Mouse (Mus musculus) megakaryocyte, embryonic 14.5 days (primary cell): ENCODE data around the gene Nus1. TPM values are rescaled to one million over a fixed set of nuclear protein-coding genes. Genes with fewer than 3 reads are reported as not detected.

Experiments
- H3K27me3 ChIP-seq: replicated peaks from 2 replicates; pipeline ENCODE3; 2012; ENCODE audit warnings: inconsistent platforms
- H3K36me3 ChIP-seq: replicated peaks from 2 replicates; pipeline ENCODE3; 2012; ENCODE audit warnings: low read length, inconsistent platforms, mixed read lengths
- H3K4me1 ChIP-seq: 2 replicates; pipeline ENCODE4 v1.6.1; 2012; ENCODE audit warnings: inconsistent platforms
- H3K4me3 ChIP-seq: replicated peaks from 2 replicates; pipeline ENCODE3; 2012; ENCODE audit warnings: moderate library complexity, mild to moderate bottlenecking, inconsistent platforms
- H3K9me3 ChIP-seq: 2 replicates; pipeline ENCODE4 v1.6.1; 2012; ENCODE audit warnings: inconsistent platforms
- FLI1 ChIP-seq: IDR thresholded peaks from 2 replicates; pipeline ENCODE4 v1.6.1; 2012; ENCODE audit warnings: low read length, inconsistent platforms, mixed read lengths
- GATA1 ChIP-seq: IDR thresholded peaks from 3 replicates; pipeline ENCODE4 v1.6.1; 2012; ENCODE audit warnings: mixed read lengths, low read length, inconsistent platforms, borderline replicate concordance
- polyA plus RNA-seq: library from polyadenylated mRNA; stranded (reverse); fragments of >175 nt; gene quantifications from 2 replicates; pipeline ENCODE4 v1.2.3, GENCODE M21; 2012; ENCODE audit warnings: low replicate concordance; ENCODE audit not compliant: insufficient read depth

Gene Nus1
- polyA plus RNA-seq, 1 experiment, result 12.7 TPM

- Histone ChIP-seq H3K4me3 (no peak overlapping the region), H3K9me3 (no peaks in the 10 kb centered on the region), H3K27me3 (peaks cover 3% of the 10 kb centered on the region), H3K4me1 (peaks cover 34% of the 10 kb centered on the region), H3K36me3 (no peaks in the 10 kb centered on the region)
- TF ChIP-seq FLI1 (no peak), GATA1 (no peak)
Observed at GRCm38 (mm10) chr10:52415020-52415419, 2.3 kb upstream of the Nus1 start.

GRCm38 (mm10) chr10:52416458-52416857, 889 bp upstream of the Nus1 start:
- TF ChIP-seq GATA1 (no peak), FLI1 (no peak)
- Histone ChIP-seq H3K9me3 (no peaks in the 10 kb centered on the region), H3K4me3 (peak overlapping the region; percentile 92), H3K4me1 (peaks cover 46% of the 10 kb centered on the region), H3K36me3 (peaks cover 3% of the 10 kb centered on the region), H3K27me3 (peaks cover 2% of the 10 kb centered on the region)

- peaks cover 63% of the 10 kb centered on the region for H3K4me1 ChIP-seq
- peak overlapping the region; percentile 92 for H3K4me3 ChIP-seq
- H3K9me3 ChIP-seq, result no peaks in the 10 kb centered on the region
- peaks cover 11% of the 10 kb centered on the region for H3K36me3 ChIP-seq
- TF ChIP-seq FLI1 (no peak), GATA1 (no peak)
- no peaks in the 10 kb centered on the region for H3K27me3 ChIP-seq
Observed at GRCm38 (mm10) chr10:52417998-52418860, 882 bp downstream of the Nus1 start.

GRCm38 (mm10) chr10:52418931-52419330, 1.6 kb downstream of the Nus1 start:
- Histone ChIP-seq H3K9me3 (no peaks in the 10 kb centered on the region), H3K4me1 (peaks cover 70% of the 10 kb centered on the region), H3K4me3 (peak overlapping the region; percentile 92), H3K27me3 (no peaks in the 10 kb centered on the region), H3K36me3 (peaks cover 12% of the 10 kb centered on the region)
- TF ChIP-seq FLI1, result no peak
- TF ChIP-seq GATA1, result no peak

- H3K4me3 ChIP-seq, result peak overlapping the region; percentile 92
- peaks cover 72% of the 10 kb centered on the region for H3K4me1 ChIP-seq
- no peaks in the 10 kb centered on the region for H3K27me3 ChIP-seq
- TF ChIP-seq GATA1, result no peak
- TF ChIP-seq FLI1, result no peak
- no peaks in the 10 kb centered on the region for H3K9me3 ChIP-seq
- peaks cover 14% of the 10 kb centered on the region for H3K36me3 ChIP-seq
Observed at GRCm38 (mm10) chr10:52419402-52419801, 2.1 kb downstream of the Nus1 start.

GRCm38 (mm10) chr10:52420526-52420925, 3.2 kb downstream of the Nus1 start:
- Histone ChIP-seq H3K4me1 (peaks cover 78% of the 10 kb centered on the region), H3K9me3 (no peaks in the 10 kb centered on the region), H3K36me3 (peaks cover 23% of the 10 kb centered on the region), H3K27me3 (no peaks in the 10 kb centered on the region), H3K4me3 (no peak overlapping the region)
- TF ChIP-seq FLI1, result no peak
- TF ChIP-seq GATA1, result no peak

- Histone ChIP-seq H3K27me3 (no peaks in the 10 kb centered on the region), H3K4me1 (peaks cover 80% of the 10 kb centered on the region), H3K36me3 (peaks cover 30% of the 10 kb centered on the region), H3K9me3 (no peaks in the 10 kb centered on the region), H3K4me3 (no peak overlapping the region)
- TF ChIP-seq FLI1, result no peak
Observed at GRCm38 (mm10) chr10:52421716-52422115, 4.4 kb downstream of the Nus1 start.

GRCm38 (mm10) chr10:52423097-52423496, 5.8 kb downstream of the Nus1 start:
- no peak for TF ChIP-seq FLI1
- no peak for TF ChIP-seq GATA1
- Histone ChIP-seq H3K4me1 (peaks cover 88% of the 10 kb centered on the region), H3K36me3 (peaks cover 38% of the 10 kb centered on the region)

GRCm38 (mm10) chr10:52426314-52426980, 9.1 kb downstream of the Nus1 start:
- TF ChIP-seq GATA1, result no peak
- TF ChIP-seq FLI1, result no peak
- H3K4me1 ChIP-seq, result peaks cover 59% of the 10 kb centered on the region
- H3K4me3 ChIP-seq, result peak overlapping the region; percentile 75
- H3K9me3 ChIP-seq, result no peaks in the 10 kb centered on the region
- H3K27me3 ChIP-seq, result no peaks in the 10 kb centered on the region
- H3K36me3 ChIP-seq, result peaks cover 63% of the 10 kb centered on the region

More at GRCm38 (mm10) chr10:52423097-52423496, 5.8 kb downstream of the Nus1 start:
- no peaks in the 10 kb centered on the region for H3K27me3 ChIP-seq
- H3K4me3 ChIP-seq, result no peak overlapping the region
- no peaks in the 10 kb centered on the region for H3K9me3 ChIP-seq
